Mouse (Mus musculus): ENCODE measurements around the gene Tns2.
"Not testable (repeated sequence)": the region's sequence is repeated elsewhere in the genome, so short reads cannot be mapped to it uniquely, and the experiment has no call there.

The Tns2 gene

GRCm38 (mm10) chr15:102100161-102100981, at the start of gene Tns2:
Gene Tns2 (plus strand): TSS chr15:102100413.
- DNase-seq (ENCODE audit: low spot score in 2 of 2): peak; percentile 49 to 60

- DNase-seq (ENCODE audit: low spot score in 2 of 2): no peak
Measured at GRCm38 (mm10) chr15:102051920-102052683, 48.1 kb upstream of the Tns2 start.

- no peak for DNase-seq (ENCODE audit: low spot score in 2 of 2)
Measured at GRCm38 (mm10) chr15:102056495-102057174, 43.6 kb upstream of the Tns2 start.

GRCm38 (mm10) chr15:102065661-102066325, 34.4 kb upstream of the Tns2 start:
- peak; percentile 86 to 91 for DNase-seq (ENCODE audit: low spot score in 2 of 2)

- no peak for DNase-seq (ENCODE audit: low spot score in 2 of 2)
Measured at GRCm38 (mm10) chr15:102070476-102071467, 29.4 kb upstream of the Tns2 start.

GRCm38 (mm10) chr15:102072963-102073558, 27.2 kb upstream of the Tns2 start:
- no peak for DNase-seq (ENCODE audit: low spot score in 2 of 2)

GRCm38 (mm10) chr15:102073559-102074069, 26.6 kb upstream of the Tns2 start, which contains the start of gene Eif4b:
Gene Eif4b (plus strand): TSS chr15:102073773.
- DNase-seq (ENCODE audit: low spot score in 2 of 2): peak; percentile 98 to 99

GRCm38 (mm10) chr15:102074070-102074731, 26.0 kb upstream of the Tns2 start:
- peak; percentile 40 to 58 for DNase-seq (ENCODE audit: low spot score in 2 of 2)

- DNase-seq (ENCODE audit: low spot score in 2 of 2): no peak
Measured at GRCm38 (mm10) chr15:102074876-102075585, 25.2 kb upstream of the Tns2 start.

GRCm38 (mm10) chr15:102077111-102077677, 23.0 kb upstream of the Tns2 start:
- no peak for DNase-seq (ENCODE audit: low spot score in 2 of 2)

GRCm38 (mm10) chr15:102079221-102079620, 21.0 kb upstream of the Tns2 start:
- DNase-seq (ENCODE audit: low spot score in 2 of 2): no peak

GRCm38 (mm10) chr15:102079924-102080323, 20.3 kb upstream of the Tns2 start:
- not testable (repeated sequence) for DNase-seq (ENCODE audit: low spot score in 2 of 2)

- DNase-seq (ENCODE audit: low spot score in 2 of 2): no peak
Measured at GRCm38 (mm10) chr15:102080429-102080828, 19.8 kb upstream of the Tns2 start.

- DNase-seq (ENCODE audit: low spot score in 2 of 2): no peak
Measured at GRCm38 (mm10) chr15:102082148-102082547, 18.1 kb upstream of the Tns2 start.

- DNase-seq (ENCODE audit: low spot score in 2 of 2): no peak
Measured at GRCm38 (mm10) chr15:102083028-102083427, 17.2 kb upstream of the Tns2 start.

- no peak for DNase-seq (ENCODE audit: low spot score in 2 of 2)
Measured at GRCm38 (mm10) chr15:102089914-102090585, 10.2 kb upstream of the Tns2 start.

- peak; percentile 61 to 77 for DNase-seq (ENCODE audit: low spot score in 2 of 2)
Measured at GRCm38 (mm10) chr15:102091063-102091679, 9.0 kb upstream of the Tns2 start.
